Mouse (Mus musculus) Patski (cell line): Measurements from ENCODE around the gene Pou3f4. TPM values are rescaled to one million over a fixed set of nuclear protein-coding genes. Genes with fewer than 3 reads are reported as not detected.
"Not testable (repeated sequence)": the region's sequence is repeated elsewhere in the genome, so short reads cannot be mapped to it uniquely, and the experiment has no call there.

Source experiments
- ATAC-seq: fragments of 100-300 bp; one replicate; pipeline ENCODE4 v1.8.0; 2021
- CTCF ChIA-PET: fragments of 350-600 bp; sonication (Branson Sonifier 250); formaldehyde crosslinking; loops from one replicate; lab custom pipeline; 2022; ENCODE audit warnings: inconsistent platforms; lab: Charles Lee
- POLR2A ChIA-PET: fragments of 350-600 bp; sonication (Branson Sonifier 250); formaldehyde crosslinking; loops from one replicate; lab custom pipeline; 2022; ENCODE audit warnings: antibody characterized with exemption, inconsistent platforms; lab: Charles Lee
- DNase-seq: peaks from one replicate; pipeline ENCODE4 v3.0.0-alpha.2; 2011; ENCODE audit warnings: low read depth, low spot score
- H3K27me3 ChIP-seq: fragments of 371-371 bp; one replicate; pipeline ENCODE4 v1.5.1; 2021
- CTCF ChIP-seq: fragments of 100-300 bp; IDR thresholded peaks from one replicate; pipeline ENCODE4 v1.5.1; 2021
- in situ Hi-C: fragments of 300-500 bp; cut with MboI; formaldehyde crosslinking; loops from 3 replicates; pipeline ENCODE4 v1.11.1; 2018; ENCODE audit warnings: low pct_unique_long_range_greater_than_20kb, mixed read lengths
- polyA plus RNA-seq: library from polyadenylated mRNA; unstranded; gene quantifications from one replicate; pipeline ENCODE4 v1.2.3, GENCODE M21; 2021

Pou3f4 gene
- polyA plus RNA-seq, result not detected

DNA sequence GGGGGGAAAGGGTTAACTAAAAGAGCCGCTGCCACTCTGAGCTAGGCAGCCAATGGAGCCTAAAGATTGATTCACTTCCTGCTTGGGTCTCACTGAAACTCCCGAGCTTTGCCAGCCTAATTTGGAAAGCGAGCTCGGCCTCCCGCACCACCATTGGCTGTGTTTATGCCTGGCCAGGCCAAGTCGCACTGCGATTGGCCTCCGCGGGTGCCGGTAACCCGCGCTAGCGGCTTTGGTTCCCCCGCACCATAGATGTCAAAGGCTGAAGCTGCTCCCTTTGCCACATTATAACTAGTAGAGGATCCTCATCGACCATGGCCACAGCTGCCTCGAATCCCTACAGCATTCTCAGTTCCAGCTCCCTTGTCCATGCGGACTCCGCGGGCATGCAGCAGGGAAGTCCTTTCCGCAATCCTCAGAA, at the start of gene Pou3f4:
Pou3f4 (plus strand) TSS at position 130 of the 421 bp plus-strand sequence.
- CTCF ChIA-PET, result no interaction called here
- peaks cover 57% of the 10 kb centered on the region for H3K27me3 ChIP-seq
- ATAC-seq (no peak), DNase-seq (no peak)
- POLR2A ChIA-PET, result no interaction called here
- no peak for TF ChIP-seq CTCF
- in situ Hi-C loops, result no loop called here

DNA sequence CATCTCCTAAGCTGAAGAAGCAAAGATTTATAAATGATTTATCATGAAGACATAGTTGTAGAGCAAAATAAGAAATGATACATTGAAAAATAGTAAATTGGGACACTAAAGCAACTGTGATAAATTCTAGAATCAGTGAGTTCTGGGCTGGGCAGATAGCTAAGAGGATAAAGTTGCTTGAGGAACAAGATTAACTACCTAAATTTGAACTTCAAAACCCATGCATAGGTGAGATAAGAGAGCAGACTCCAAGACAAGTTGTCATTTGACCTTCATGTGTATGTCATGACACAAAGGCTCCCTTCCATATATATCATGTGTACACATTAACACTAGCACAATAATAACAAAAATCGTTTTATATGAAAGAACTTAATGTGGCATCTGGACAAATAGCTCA, 48.1 kb upstream of the Pou3f4 start:
- ChIA-PET POLR2A (no interaction called here), CTCF (no interaction called here)
- no peak for TF ChIP-seq CTCF
- peaks cover 45% of the 10 kb centered on the region for H3K27me3 ChIP-seq
- no peak for ATAC-seq
- no peak for DNase-seq
- in situ Hi-C loops, result no loop called here

DNA sequence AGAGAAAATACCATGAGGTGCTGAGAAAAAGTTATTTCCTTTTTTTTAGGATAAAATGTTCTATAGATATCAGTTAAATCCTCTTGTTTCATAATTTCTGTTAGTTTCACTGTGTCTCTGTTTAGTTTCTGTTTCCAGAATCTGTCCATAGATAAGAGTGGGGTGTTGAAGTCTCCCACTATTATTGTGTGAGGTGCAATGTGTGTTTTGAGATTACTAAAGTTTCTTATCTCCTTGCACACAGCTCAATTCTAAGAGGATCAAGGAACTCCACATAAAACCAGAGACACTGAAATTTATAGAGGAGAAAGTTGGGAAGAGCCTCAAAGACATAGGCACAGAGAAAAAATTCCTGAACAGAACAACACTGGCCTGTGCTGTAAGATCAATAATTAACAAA, 39.3 kb upstream of the Pou3f4 start:
- DNase-seq, CTCF ChIA-PET, POLR2A ChIA-PET, ATAC-seq, in situ Hi-C loops: not testable (repeated sequence)
- H3K27me3 ChIP-seq, result peaks cover 39% of the 10 kb centered on the region

DNA sequence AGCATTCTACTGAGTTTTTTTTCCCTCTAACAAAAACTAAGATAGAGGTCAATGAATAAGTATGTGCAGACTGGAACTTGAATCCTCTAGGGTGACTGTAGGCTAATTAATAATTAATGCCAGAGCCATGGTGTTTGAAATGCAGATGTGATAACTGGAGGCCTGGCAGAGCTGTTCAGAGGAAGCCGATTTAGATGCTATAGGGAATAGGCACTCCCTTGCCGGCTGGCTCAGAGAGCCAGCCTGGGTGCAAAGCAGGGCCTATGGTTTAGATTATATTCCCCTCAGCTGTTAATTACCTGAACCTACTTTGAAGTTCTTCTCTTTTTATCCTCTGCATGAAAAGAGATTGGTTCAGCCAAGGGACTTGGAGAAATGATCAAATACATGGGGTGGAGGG, 11.6 kb upstream of the Pou3f4 start:
- POLR2A ChIA-PET, result no interaction called here
- in situ Hi-C loops, result no loop called here
- DNase-seq (no peak), ATAC-seq (no peak)
- no peak for TF ChIP-seq CTCF
- H3K27me3 ChIP-seq, result peaks cover 62% of the 10 kb centered on the region
- CTCF ChIA-PET, result no interaction called here

DNA sequence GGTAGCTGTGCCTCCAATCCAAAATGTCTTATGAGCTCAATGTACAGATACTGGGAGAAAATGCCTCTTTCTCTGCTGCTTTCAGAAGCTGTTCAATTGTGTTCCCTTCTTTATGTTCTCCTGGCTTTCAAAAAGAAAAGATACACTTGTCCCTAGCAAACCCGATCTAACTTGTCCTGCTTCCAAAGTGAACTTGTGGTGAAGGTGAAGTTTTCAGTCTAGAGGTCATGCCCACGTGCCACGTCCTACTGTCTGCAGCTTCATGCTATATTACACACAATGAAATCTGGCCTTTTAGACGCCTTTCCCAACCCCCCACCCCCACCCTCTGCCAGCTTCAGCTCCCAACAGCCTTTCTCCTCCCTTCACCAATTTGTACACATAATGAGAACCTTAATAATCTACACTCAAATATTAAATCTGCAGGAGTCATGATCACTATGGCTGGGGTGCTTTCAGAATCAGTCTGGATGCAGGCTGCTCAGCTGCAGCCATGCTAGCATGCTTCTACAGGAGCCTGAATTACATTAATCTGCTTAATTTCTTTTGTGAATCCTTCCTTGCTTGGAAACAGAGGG, 4.0 kb upstream of the Pou3f4 start:
- ATAC-seq (no peak), DNase-seq (no peak)
- CTCF ChIA-PET, result no interaction called here
- in situ Hi-C loops, result no loop called here
- no peak for TF ChIP-seq CTCF
- POLR2A ChIA-PET, result no interaction called here
- peaks cover 64% of the 10 kb centered on the region for H3K27me3 ChIP-seq

DNA sequence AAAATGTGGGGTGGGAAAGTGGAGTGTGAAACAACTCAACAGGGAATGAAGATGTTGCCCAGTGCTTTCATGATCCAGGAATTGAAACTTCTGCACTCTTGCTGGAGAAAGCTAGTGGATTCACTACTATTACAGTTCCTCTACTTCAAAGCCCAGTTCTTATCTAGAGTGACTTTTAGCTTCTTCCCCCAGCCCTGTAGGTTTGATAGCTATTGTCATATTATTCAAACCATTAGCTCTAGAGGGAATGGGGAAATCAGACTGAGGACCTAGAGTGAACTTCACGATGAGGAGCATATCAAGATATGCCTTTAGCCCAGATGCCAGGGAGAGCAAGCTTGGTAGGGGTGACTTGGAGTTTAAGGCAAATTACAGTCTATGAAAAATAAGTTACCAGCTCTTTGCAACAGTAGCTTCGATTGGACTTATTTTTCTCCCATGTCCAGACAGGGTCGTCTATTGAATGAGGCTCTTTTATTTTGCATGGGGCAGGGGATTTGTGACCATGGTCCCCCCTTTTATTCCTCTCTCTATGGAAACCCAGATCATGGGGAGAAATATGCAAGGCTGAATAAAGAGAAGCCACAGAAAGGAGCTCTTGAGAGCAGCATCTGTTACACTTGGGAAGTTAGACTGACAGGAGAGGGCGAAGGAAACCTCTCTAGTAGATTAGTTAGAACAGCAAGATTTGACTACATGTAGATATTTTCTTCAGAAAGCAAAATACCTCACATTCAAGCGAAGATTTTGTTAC, 3.1 kb upstream of the Pou3f4 start:
- TF ChIP-seq CTCF, result no peak
- peaks cover 59% of the 10 kb centered on the region for H3K27me3 ChIP-seq
- POLR2A ChIA-PET, result no interaction called here
- in situ Hi-C loops, result no loop called here
- ATAC-seq (no peak), DNase-seq (no peak)
- CTCF ChIA-PET, result no interaction called here

DNA sequence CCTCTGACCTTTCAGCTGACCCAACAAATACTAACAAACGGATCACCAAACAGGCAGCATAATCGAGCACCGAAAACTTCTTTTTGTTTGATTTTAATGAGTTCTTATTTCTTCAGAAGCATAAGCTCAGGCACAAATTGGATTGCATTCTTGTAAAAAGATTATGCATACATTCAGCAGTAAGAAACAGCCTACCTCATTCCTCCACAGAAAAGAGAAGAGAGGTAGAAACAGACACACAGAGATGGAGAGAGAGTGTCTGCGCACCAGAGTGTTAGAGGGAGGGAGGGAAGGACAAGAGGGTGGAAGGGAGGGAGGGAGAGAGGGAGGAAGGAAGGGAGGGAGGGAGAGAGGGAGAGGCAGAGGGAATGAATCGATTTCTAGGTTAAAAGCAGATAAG, 2.0 kb upstream of the Pou3f4 start:
- H3K27me3 ChIP-seq, result peaks cover 61% of the 10 kb centered on the region

DNA sequence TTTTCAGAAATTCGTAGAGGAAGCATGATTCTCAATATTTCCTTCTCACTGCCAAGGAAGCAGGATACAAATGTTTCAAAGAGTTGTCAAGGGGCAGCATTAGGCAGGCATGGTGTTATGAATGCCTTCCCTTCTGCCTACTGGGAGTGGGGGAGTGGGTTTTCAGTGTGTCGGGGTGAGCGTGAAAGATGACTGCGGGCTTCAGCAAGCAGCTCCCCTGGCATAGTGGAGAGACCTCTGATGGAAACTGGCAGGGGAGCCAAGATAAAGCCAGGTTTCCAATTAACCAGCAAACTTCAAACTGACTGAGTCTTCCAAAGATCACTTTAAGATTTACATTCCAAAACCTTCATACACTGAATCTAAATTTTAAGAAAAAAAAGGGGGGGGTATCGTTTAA, 679 bp upstream of the Pou3f4 start:
- ChIA-PET POLR2A (no interaction called here), CTCF (interaction anchor here (0.6 kb wide), 1 partner anchor 13 kb away, joined by 3 read pairs; no protein-coding TSS in a partner anchor)
- no peak for TF ChIP-seq CTCF
- no peak for DNase-seq
- H3K27me3 ChIP-seq, result peaks cover 57% of the 10 kb centered on the region
- in situ Hi-C loops, result no loop called here
- ATAC-seq, result no peak

More for the DNA sequence above, 2.0 kb upstream of the Pou3f4 start:
- no peak for DNase-seq
- ATAC-seq, result no peak
- ChIA-PET CTCF (no interaction called here), POLR2A (no interaction called here)
- TF ChIP-seq CTCF, result no peak
- in situ Hi-C loops, result no loop called here

DNA sequence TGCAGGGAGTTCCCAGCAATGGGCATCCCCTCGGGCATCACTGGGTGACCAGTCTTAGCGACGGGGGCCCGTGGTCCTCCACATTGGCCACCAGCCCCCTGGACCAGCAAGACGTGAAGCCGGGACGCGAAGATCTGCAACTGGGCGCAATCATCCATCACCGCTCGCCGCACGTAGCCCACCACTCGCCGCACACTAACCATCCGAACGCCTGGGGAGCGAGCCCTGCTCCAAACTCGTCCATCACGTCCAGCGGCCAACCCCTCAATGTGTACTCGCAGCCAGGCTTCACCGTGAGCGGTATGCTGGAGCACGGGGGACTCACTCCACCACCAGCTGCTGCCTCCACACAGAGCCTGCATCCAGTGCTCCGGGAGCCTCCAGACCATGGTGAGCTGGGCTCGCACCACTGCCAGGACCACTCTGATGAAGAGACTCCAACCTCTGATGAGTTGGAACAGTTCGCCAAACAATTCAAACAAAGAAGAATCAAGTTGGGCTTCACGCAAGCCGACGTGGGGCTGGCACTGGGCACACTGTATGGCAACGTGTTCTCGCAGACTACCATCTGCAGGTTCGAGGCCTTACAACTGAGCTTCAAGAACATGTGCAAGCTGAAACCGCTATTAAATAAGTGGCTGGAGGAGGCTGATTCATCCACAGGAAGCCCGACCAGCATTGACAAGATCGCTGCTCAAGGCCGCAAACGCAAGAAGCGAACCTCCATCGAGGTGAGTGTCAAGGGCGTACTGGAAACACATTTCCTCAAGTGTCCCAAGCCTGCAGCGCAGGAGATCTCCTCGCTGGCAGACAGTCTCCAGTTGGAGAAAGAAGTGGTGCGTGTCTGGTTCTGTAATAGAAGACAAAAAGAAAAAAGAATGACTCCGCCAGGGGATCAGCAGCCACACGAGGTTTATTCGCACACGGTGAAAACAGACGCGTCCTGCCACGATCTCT, 790 bp downstream of the Pou3f4 start:
- ChIA-PET CTCF (no interaction called here), POLR2A (no interaction called here)
- TF ChIP-seq CTCF, result no peak
- DNase-seq (no peak), ATAC-seq (no peak)
- in situ Hi-C loops, result no loop called here
- peaks cover 52% of the 10 kb centered on the region for H3K27me3 ChIP-seq

DNA sequence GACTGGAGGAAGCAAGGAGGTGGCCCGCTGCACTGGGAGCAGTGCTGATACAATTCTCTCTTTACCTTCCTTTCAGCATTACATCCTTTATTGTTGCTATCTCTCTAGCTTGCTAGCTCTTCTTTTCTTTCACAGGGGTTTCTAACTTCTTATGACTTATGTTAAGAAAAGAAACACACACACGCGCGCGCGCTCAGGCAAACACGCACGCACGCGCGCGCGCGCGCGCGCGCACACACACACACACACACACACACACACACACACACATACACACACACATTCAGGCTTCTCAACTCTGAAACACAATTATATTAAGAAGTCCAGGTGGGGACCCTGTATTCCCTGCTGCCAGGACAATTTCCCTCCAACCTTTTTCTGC, 1.5 kb downstream of the Pou3f4 start:
- DNase-seq (no peak), ATAC-seq (no peak)
- in situ Hi-C loops, result no loop called here
- POLR2A ChIA-PET, result no interaction called here
- TF ChIP-seq CTCF, result no peak
- CTCF ChIA-PET, result no interaction called here
- peaks cover 58% of the 10 kb centered on the region for H3K27me3 ChIP-seq

DNA sequence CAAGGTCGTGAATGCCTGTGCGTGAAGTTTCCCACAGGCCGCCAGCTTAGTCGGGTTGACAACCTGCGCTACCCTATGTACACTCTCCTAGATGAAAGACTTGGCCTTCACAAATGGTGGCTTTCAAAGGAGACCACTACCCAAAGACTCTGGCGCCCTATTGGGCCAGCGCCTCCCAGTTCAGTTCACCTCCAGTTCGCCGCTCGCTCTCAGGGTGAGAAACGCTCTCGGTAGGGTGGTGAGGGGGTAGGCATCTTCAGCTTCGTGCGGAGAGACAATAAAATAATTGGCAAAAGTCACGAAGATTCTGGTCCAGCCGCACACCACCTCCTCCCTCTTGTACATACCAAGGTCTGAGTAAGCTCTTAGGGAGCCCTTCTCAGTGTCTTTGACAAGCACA, 2.5 kb downstream of the Pou3f4 start:
- no peak for ATAC-seq
- ChIA-PET CTCF (no interaction called here), POLR2A (no interaction called here)
- peaks cover 56% of the 10 kb centered on the region for H3K27me3 ChIP-seq
- no peak for DNase-seq
- TF ChIP-seq CTCF, result no peak
- in situ Hi-C loops, result no loop called here
